Mouse (Mus musculus) urinary bladder, postnatal 14 days (tissue): Measurements from ENCODE around the gene Bbip1.

Source experiments
- DNase-seq: peaks from one replicate; pipeline ENCODE4 v3.0.0; 2021; ENCODE audit warnings: low spot score

Bbip1 gene

GRCm38 (mm10) chr19:53890781-53891251, 53.6 kb downstream of the Bbip1 start:
- no peak for DNase-seq

GRCm38 (mm10) chr19:53890274-53890673, 54.2 kb downstream of the Bbip1 start:
- no peak for DNase-seq

GRCm38 (mm10) chr19:53889555-53889954, 54.9 kb downstream of the Bbip1 start:
- no peak for DNase-seq

GRCm38 (mm10) chr19:53888331-53888730, 56.1 kb downstream of the Bbip1 start:
- no peak for DNase-seq

- DNase-seq = no peak
These were observed 56.6 kb downstream of the Bbip1 start for GRCm38 (mm10) chr19:53887822-53888221.

- no peak for DNase-seq
These were observed 57.7 kb downstream of the Bbip1 start for GRCm38 (mm10) chr19:53886576-53887370.

- DNase-seq = no peak
These were observed 59.0 kb downstream of the Bbip1 start for GRCm38 (mm10) chr19:53885450-53885849.

- no peak for DNase-seq
These were observed 62.6 kb downstream of the Bbip1 start for GRCm38 (mm10) chr19:53881786-53882185.

GRCm38 (mm10) chr19:53880460-53880859, 64.0 kb downstream of the Bbip1 start:
- no peak for DNase-seq
